Mouse (Mus musculus) ES-E14 (cell line): ENCODE measurements around the gene Katnb1.

Experiments used
- CHD2 ChIP-seq: IDR thresholded peaks from 2 replicates; pipeline ENCODE4 v1.6.1; 2014; ENCODE audit warnings: mild to moderate bottlenecking, low read depth, low read length, inconsistent platforms
- HCFC1 ChIP-seq: IDR thresholded peaks from 2 replicates; pipeline ENCODE4 v1.6.1; 2012; ENCODE audit warnings: low read length, inconsistent platforms, borderline replicate concordance; ENCODE audit not compliant: insufficient read depth
- MAFK ChIP-seq: IDR thresholded peaks from 2 replicates; pipeline ENCODE4 v1.6.1; 2014; ENCODE audit warnings: mild to moderate bottlenecking, low read depth, low read length, inconsistent platforms; ENCODE audit not compliant: insufficient read depth
- ZC3H11A ChIP-seq: IDR thresholded peaks from 2 replicates; pipeline ENCODE4 v1.6.1; 2012; ENCODE audit warnings: low read depth, mild to moderate bottlenecking, inconsistent platforms, low read length, borderline replicate concordance
- ZNF384 ChIP-seq: IDR thresholded peaks from 2 replicates; pipeline ENCODE4 v1.6.1; 2012; ENCODE audit warnings: low read depth, low read length, inconsistent platforms

DNA sequence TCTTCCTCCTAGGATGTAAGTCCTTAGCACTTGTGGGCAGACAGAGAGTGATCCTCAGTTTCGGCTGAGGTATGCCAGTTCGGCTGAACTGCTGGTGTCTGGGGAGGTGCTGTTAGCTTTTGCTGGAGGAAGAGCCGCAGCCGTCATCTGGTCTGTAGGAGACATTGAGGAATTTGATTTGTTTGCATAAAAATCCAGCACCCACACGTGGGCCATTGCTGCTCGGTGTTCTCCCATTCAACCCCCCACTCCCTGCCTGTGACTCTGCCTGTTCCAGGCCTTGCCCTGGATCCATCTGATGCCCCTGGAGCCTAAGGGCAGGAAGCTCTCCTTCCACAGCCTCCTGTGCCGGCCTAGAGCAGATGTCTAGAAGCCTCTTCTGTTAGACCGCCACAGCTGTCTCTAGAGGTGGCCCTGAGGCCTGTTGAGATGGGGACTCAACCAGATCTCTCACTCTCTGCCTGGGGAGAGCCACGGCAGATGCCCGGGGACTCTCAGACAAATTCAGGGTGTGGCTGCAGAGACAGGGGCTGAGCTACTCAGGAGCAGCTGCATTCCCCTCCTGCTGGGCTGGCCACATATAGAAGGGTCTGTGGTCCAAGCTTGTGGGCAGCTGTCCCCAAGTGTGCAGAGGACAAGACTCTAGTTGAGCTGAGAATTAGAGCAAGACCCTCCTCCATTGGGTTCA is 3.9 kb downstream of the Katnb1 start:
- TF ChIP-seq ZNF384 (no peak), CHD2 (no peak), HCFC1 (no peak), ZC3H11A (no peak), MAFK (no peak)
